Comparison of ENCODE assay signal across 7 mouse cellular contexts in the genomic region with DNA sequence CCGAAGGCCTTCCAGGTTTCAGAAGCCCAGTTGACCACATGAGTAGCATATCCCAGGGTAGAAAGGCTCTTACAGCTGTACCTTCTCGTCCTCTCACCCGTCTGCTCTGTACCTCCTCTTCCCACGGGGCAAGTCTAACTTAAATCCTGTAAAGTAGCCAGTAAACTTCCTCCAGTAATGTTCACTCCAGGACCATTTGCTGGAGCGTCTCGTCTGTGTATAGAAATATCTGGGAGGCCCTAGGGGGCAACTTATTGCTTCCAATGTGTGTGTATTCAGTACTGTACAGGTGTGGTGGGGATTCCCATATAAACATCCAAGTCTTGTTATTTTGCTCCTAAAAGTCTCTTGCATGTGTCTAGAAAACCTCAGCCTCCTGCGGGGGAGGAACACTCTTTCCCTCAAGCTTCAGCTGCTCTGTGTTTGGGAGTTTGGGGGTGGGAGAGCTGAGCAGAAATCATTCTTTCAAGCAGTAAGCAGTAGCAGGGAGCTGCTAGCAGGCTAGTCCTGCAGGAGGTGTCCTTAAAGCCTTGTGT.
DNase-seq lines count a peak whose midpoint lies in the region; ATAC-seq lines count a peak whose summit lies in the region.

No protein-coding gene starts in this region.

- H3K9ac ChIP-seq in liver, embryonic 11.5 days (ENCODE audit: low read depth, low read length) = no peak overlapping the region
- H3K9ac ChIP-seq in forebrain, embryonic 12.5 days = no peak overlapping the region
- H3K9ac ChIP-seq in intestine, embryonic 14.5 days (ENCODE audit: low read length) = peak overlapping the region; percentile 41

- no peaks in the 10 kb centered on the region for H3K9me3 ChIP-seq in liver, embryonic 11.5 days (ENCODE audit: control insufficient read depth, low read length)
- no peaks in the 10 kb centered on the region for H3K9me3 ChIP-seq in forebrain, embryonic 12.5 days
- no peaks in the 10 kb centered on the region for H3K9me3 ChIP-seq in intestine, embryonic 14.5 days (ENCODE audit: control insufficient read depth, low read length)

- no peaks in the 10 kb centered on the region for H3K27me3 ChIP-seq in liver, embryonic 11.5 days (replicated peaks; ENCODE audit: control insufficient read depth, insufficient read depth, low read length)
- no peaks in the 10 kb centered on the region for H3K27me3 ChIP-seq in forebrain, embryonic 12.5 days
- H3K27me3 ChIP-seq in intestine, embryonic 14.5 days (replicated peaks; ENCODE audit: control insufficient read depth, insufficient read depth, low read length) = no peaks in the 10 kb centered on the region

- H3K4me2 ChIP-seq in liver, embryonic 11.5 days = no peak overlapping the region
- H3K4me2 ChIP-seq in forebrain, embryonic 12.5 days = no peak overlapping the region
- H3K4me2 ChIP-seq in intestine, embryonic 14.5 days (ENCODE audit: low read length) = peak overlapping the region; percentile 26

- peaks cover 6% of the 10 kb centered on the region; the same call in 1 of the 2 replicates for H3K4me1 ChIP-seq in liver, embryonic 11.5 days (replicated peaks; ENCODE audit: control insufficient read depth, insufficient read depth, low read length)
- peaks cover 13% of the 10 kb centered on the region; the same call in 1 of the 2 replicates for H3K4me1 ChIP-seq in forebrain, embryonic 12.5 days
- peaks cover 17% of the 10 kb centered on the region for H3K4me1 ChIP-seq in intestine, embryonic 14.5 days (replicated peaks; ENCODE audit: control insufficient read depth, insufficient read depth, low read length)

- no peak overlapping the region for H3K4me3 ChIP-seq in liver, embryonic 11.5 days (ENCODE audit: low read depth, low read length)
- no peak overlapping the region for H3K4me3 ChIP-seq in forebrain, embryonic 12.5 days (replicated peaks)
- H3K4me3 ChIP-seq in intestine, embryonic 14.5 days (ENCODE audit: low read depth, low read length) = no peak overlapping the region

- 74% methylated on average over 7 of the region's 7 CpGs for WGBS in liver, embryonic 11.5 days
- WGBS in forebrain, embryonic 12.5 days = 76% methylated on average over 7 of the region's 7 CpGs
- WGBS in intestine, embryonic 14.5 days = 28% methylated on average over 7 of the region's 7 CpGs

- H3K27ac ChIP-seq in liver, embryonic 11.5 days (ENCODE audit: low read depth, low read length) = peak overlapping the region; percentile 53; the same call in 1 of the 2 replicates
- peak overlapping the region; percentile 59 for H3K27ac ChIP-seq in forebrain, embryonic 12.5 days
- peak overlapping the region; percentile 92 for H3K27ac ChIP-seq in intestine, embryonic 14.5 days (ENCODE audit: low read depth)

- no peak for DNase-seq in liver, embryonic 11.5 days (ENCODE audit: low spot score)
- DNase-seq in liver = no peak
- DNase-seq in intestine, embryonic 14.5 days (ENCODE audit: low spot score) = no peak
- peak; percentile 30 for DNase-seq in right cerebral cortex, postnatal 14 days
- DNase-seq in cerebellum, adult 11-12 months = no peak
- DNase-seq in urinary bladder, postnatal 14 days (ENCODE audit: low spot score) = no peak

- no peaks in the 10 kb centered on the region for H3K36me3 ChIP-seq in liver, embryonic 11.5 days (ENCODE audit: control insufficient read depth, insufficient read depth, low read length)
- H3K36me3 ChIP-seq in forebrain, embryonic 12.5 days (replicated peaks) = no peaks in the 10 kb centered on the region
- no peaks in the 10 kb centered on the region for H3K36me3 ChIP-seq in intestine, embryonic 14.5 days (ENCODE audit: control insufficient read depth, insufficient read depth, low read length)

- ATAC-seq in liver, embryonic 11.5 days (replicated peaks; ENCODE audit: low FRiP score) = no peak
- no peak; the same call in 1 of the 2 replicates for ATAC-seq in forebrain, embryonic 12.5 days (ENCODE audit: low FRiP score)
- ATAC-seq in intestine, embryonic 14.5 days (replicated peaks; ENCODE audit: low FRiP score, low TSS enrichment, low read depth) = no peak
